Mouse (Mus musculus): ENCODE results near the gene Timm29. TPM values are rescaled to one million over a fixed set of nuclear protein-coding genes. Genes with fewer than 3 reads are reported as not detected.

The Timm29 gene
- total and polyA plus RNA-seq, 2 experiments from 2014 or later, result 23.2 to 44.6 TPM

- no peak overlapping the region for H3K9ac ChIP-seq (replicated peaks; ENCODE audit: low read depth, low read length)
- 67% methylated on average over 5 of the region's 5 CpGs for WGBS
- DNase-seq (ENCODE audit: low spot score) (no peak), ATAC-seq (ENCODE audit: insufficient read depth, low read depth) (no peak)
- H3K4me3 ChIP-seq (ENCODE audit: low read depth, low read length), result no peak overlapping the region
- H3K27ac ChIP-seq (ENCODE audit: low read depth), result peak overlapping the region; percentile 22; the same call in 1 of the 2 replicates
- no peak overlapping the region for H3K4me2 ChIP-seq (ENCODE audit: low read depth, low read length)
- no peaks in the 10 kb centered on the region for H3K36me3 ChIP-seq (replicated peaks; ENCODE audit: control insufficient read depth, insufficient read depth, low read length)
- H3K27me3 ChIP-seq (ENCODE audit: control insufficient read depth, insufficient read depth, low read length), result no peaks in the 10 kb centered on the region
- TF ChIP-seq EP300 (IDR thresholded peaks at IDR 0.05; ENCODE audit: low read depth) (no peak), CTCF (IDR thresholded peaks at IDR 0.05; ENCODE audit: low read depth) (no peak)
- no peaks in the 10 kb centered on the region for H3K4me1 ChIP-seq (ENCODE audit: control insufficient read depth, insufficient read depth)
- H3K9me3 ChIP-seq (replicated peaks; ENCODE audit: control insufficient read depth, low read length), result no peaks in the 10 kb centered on the region
Observed at GRCm38 (mm10) chr9:21627145-21627795, 34.7 kb downstream of the Timm29 start.

DNA sequence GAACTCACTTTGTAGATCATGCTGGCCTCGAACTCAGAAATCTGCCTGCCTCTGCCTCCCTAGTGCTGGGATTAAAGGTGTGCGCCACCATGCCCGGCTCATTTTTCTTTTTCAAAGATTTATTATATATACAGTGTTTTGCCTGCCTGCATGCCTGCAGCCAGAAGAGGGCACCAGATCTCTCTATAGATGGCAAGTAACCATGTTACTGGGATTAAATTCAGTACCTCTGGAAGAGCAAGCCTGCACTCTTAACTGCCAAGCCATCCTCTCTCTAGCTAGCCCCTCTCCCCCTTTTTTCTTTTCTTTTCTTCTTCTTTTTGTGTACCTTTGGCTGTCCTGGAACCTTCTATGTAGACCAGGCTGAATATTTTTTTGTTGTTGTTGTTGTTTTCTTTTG is 38.2 kb downstream of the Timm29 start:
- 66% methylated on average over 3 of the region's 3 CpGs for WGBS
- H3K4me2 ChIP-seq (ENCODE audit: low read depth, low read length), result no peak overlapping the region
- peaks cover 21% of the 10 kb centered on the region for H3K36me3 ChIP-seq (replicated peaks; ENCODE audit: control insufficient read depth, insufficient read depth, low read length)
- DNase-seq (ENCODE audit: low spot score) (peak; percentile 67), ATAC-seq (ENCODE audit: insufficient read depth, low read depth) (peak; percentile 44; the same call in 1 of the 2 replicates)
- no peak overlapping the region for H3K4me3 ChIP-seq (ENCODE audit: low read depth, low read length)
- H3K9me3 ChIP-seq (replicated peaks; ENCODE audit: control insufficient read depth, low read length), result no peaks in the 10 kb centered on the region
- no peak overlapping the region for H3K27ac ChIP-seq (ENCODE audit: low read depth)
- H3K4me1 ChIP-seq (ENCODE audit: control insufficient read depth, insufficient read depth), result no peaks in the 10 kb centered on the region
- peak; percentile 72 for TF ChIP-seq CTCF (IDR thresholded peaks at IDR 0.05; ENCODE audit: low read depth)
- no peak for TF ChIP-seq EP300 (IDR thresholded peaks at IDR 0.05; ENCODE audit: low read depth)
- H3K27me3 ChIP-seq (ENCODE audit: control insufficient read depth, insufficient read depth, low read length), result no peaks in the 10 kb centered on the region
- H3K9ac ChIP-seq (replicated peaks; ENCODE audit: low read depth, low read length), result no peak overlapping the region

DNA sequence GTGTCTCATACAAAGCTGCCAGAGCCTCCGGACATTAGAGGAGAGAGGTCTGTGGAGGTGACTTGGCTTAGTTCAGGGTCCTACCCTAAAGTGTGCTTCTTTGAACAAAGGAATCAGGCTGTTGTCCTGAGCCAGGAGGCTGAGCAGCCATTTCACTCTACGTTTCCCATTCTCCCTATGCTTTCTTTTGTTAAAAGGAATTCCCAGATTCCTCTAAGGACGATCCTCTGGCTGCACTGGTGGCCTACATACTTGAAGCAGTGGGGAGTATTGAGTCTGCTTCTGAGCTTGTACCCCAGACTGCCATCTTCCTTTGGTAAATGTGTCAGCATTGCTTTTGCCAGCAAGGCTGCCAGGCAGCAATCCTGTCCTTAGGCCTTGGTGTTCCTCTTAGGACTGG is 40.6 kb downstream of the Timm29 start:
- TF ChIP-seq CTCF (IDR thresholded peaks at IDR 0.05; ENCODE audit: low read depth), result no peak
- no peak for TF ChIP-seq EP300 (IDR thresholded peaks at IDR 0.05; ENCODE audit: low read depth)
- Histone ChIP-seq H3K36me3 (replicated peaks; ENCODE audit: control insufficient read depth, insufficient read depth, low read length) (peaks cover 45% of the 10 kb centered on the region), H3K9ac (replicated peaks; ENCODE audit: low read depth, low read length) (no peak overlapping the region), H3K27ac (ENCODE audit: low read depth) (no peak overlapping the region), H3K4me2 (ENCODE audit: low read depth, low read length) (no peak overlapping the region), H3K4me3 (ENCODE audit: low read depth, low read length) (no peak overlapping the region), H3K9me3 (replicated peaks; ENCODE audit: control insufficient read depth, low read length) (no peaks in the 10 kb centered on the region), H3K27me3 (ENCODE audit: control insufficient read depth, insufficient read depth, low read length) (no peaks in the 10 kb centered on the region), H3K4me1 (ENCODE audit: control insufficient read depth, insufficient read depth) (no peaks in the 10 kb centered on the region)
- DNase-seq (ENCODE audit: low spot score), result no peak
- no peak for ATAC-seq (ENCODE audit: insufficient read depth, low read depth)
- WGBS, result 72% methylated on average over 3 of the region's 3 CpGs

DNA sequence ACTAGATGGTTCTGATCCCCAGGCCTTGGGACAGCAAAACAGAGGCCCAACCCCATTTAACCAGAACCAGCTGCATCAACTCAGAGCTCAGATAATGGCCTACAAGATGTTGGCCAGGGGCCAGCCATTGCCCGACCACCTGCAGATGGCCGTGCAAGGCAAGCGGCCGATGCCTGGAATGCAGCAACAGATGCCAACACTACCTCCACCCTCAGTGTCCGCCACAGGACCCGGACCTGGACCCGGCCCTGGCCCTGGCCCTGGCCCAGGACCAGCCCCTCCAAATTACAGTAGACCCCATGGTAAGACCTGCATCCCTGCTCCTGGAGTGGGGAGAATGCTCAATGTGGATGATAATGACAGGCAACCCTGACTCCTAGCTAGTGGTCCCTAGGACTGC is 43.1 kb downstream of the Timm29 start:
- DNase-seq (ENCODE audit: low spot score) (no peak), ATAC-seq (ENCODE audit: insufficient read depth, low read depth) (no peak)
- H3K9me3 ChIP-seq (replicated peaks; ENCODE audit: control insufficient read depth, low read length), result no peaks in the 10 kb centered on the region
- H3K27me3 ChIP-seq (ENCODE audit: control insufficient read depth, insufficient read depth, low read length), result no peaks in the 10 kb centered on the region
- H3K27ac ChIP-seq (ENCODE audit: low read depth), result no peak overlapping the region
- TF ChIP-seq CTCF (IDR thresholded peaks at IDR 0.05; ENCODE audit: low read depth) (no peak), EP300 (IDR thresholded peaks at IDR 0.05; ENCODE audit: low read depth) (no peak)
- no peak overlapping the region for H3K4me2 ChIP-seq (ENCODE audit: low read depth, low read length)
- H3K36me3 ChIP-seq (replicated peaks; ENCODE audit: control insufficient read depth, insufficient read depth, low read length), result peaks cover 70% of the 10 kb centered on the region
- no peak overlapping the region for H3K4me3 ChIP-seq (ENCODE audit: low read depth, low read length)
- 23% methylated on average over 7 of the region's 7 CpGs for WGBS
- H3K4me1 ChIP-seq (ENCODE audit: control insufficient read depth, insufficient read depth), result no peaks in the 10 kb centered on the region
- H3K9ac ChIP-seq (replicated peaks; ENCODE audit: low read depth, low read length), result no peak overlapping the region

DNA sequence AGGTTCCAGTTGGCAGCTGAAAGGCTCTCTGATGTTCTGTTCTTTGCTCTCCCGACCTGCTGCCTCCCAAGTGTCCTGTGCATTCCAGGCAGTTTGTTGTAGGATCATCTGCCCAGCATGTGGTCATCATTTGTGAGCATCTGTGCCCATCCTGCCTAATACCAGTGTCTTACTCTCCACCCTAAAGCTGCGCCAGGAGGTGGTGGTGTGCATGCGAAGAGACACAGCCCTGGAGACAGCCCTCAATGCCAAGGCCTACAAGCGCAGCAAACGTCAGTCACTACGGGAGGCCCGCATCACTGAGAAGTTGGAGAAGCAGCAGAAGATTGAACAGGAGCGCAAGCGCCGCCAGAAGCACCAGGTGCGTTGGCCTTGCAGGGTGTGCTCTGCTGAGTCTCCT is 46.5 kb downstream of the Timm29 start:
- Histone ChIP-seq H3K27me3 (ENCODE audit: control insufficient read depth, insufficient read depth, low read length) (no peaks in the 10 kb centered on the region), H3K4me2 (ENCODE audit: low read depth, low read length) (no peak overlapping the region)

More for the DNA sequence above, 46.5 kb downstream of the Timm29 start:
- WGBS, result 96% methylated on average over 11 of the region's 11 CpGs
- Histone ChIP-seq H3K36me3 (replicated peaks; ENCODE audit: control insufficient read depth, insufficient read depth, low read length) (peaks cover 90% of the 10 kb centered on the region), H3K9ac (replicated peaks; ENCODE audit: low read depth, low read length) (no peak overlapping the region), H3K27ac (ENCODE audit: low read depth) (no peak overlapping the region), H3K9me3 (replicated peaks; ENCODE audit: control insufficient read depth, low read length) (no peaks in the 10 kb centered on the region), H3K4me3 (ENCODE audit: low read depth, low read length) (no peak overlapping the region), H3K4me1 (ENCODE audit: control insufficient read depth, insufficient read depth) (no peaks in the 10 kb centered on the region)
- ATAC-seq (ENCODE audit: insufficient read depth, low read depth) (no peak), DNase-seq (ENCODE audit: low spot score) (no peak)
- TF ChIP-seq CTCF (IDR thresholded peaks at IDR 0.05; ENCODE audit: low read depth), result no peak
- no peak for TF ChIP-seq EP300 (IDR thresholded peaks at IDR 0.05; ENCODE audit: low read depth)

MicroRNAs encoded within 50 kb of the gene (microRNA counts, 519-probe panel; counts per million panel counts)
- microRNA mmu-miR-1946b, result not detected

Small RNA genes within 50 kb of the gene (microRNA-seq; reads per million reads assigned to microRNA genes)
- not detected for gene Mir1946b

Other genes with a start within 250 kb of the Timm29 start
- 34.7 and 37.3 TPM in 2 replicates for gene Ilf3, start 224.9 kb upstream of the Timm29 start, total RNA-seq (2014; rRNA removed; ENCODE audit: low replicate concordance)
- gene Ilf3, start 224.9 kb upstream of the Timm29 start, polyA plus RNA-seq (2015; fragmentation: Nextera tagmentation; extraction: Ambion mirVana), result 53.6 and 58.4 TPM in 2 replicates
- 34.3 and 39.7 TPM in 2 replicates for gene Qtrt1, start 180.9 kb upstream of the Timm29 start, total RNA-seq (2014; rRNA removed; ENCODE audit: low replicate concordance)
- gene Qtrt1, start 180.9 kb upstream of the Timm29 start, polyA plus RNA-seq (2015; fragmentation: Nextera tagmentation; extraction: Ambion mirVana), result 15.5 and 15.6 TPM in 2 replicates
- 78.3 and 95.8 TPM in 2 replicates for gene Dnm2, start 167.8 kb upstream of the Timm29 start, total RNA-seq (2014; rRNA removed; ENCODE audit: low replicate concordance)
- gene Dnm2, start 167.8 kb upstream of the Timm29 start, polyA plus RNA-seq (2015; fragmentation: Nextera tagmentation; extraction: Ambion mirVana), result 56.8 and 61.1 TPM in 2 replicates
- 70.5 and 99.3 TPM in 2 replicates for gene Tmed1, start 82.5 kb upstream of the Timm29 start, total RNA-seq (2014; rRNA removed; ENCODE audit: low replicate concordance)
- gene Tmed1, start 82.5 kb upstream of the Timm29 start, polyA plus RNA-seq (2015; fragmentation: Nextera tagmentation; extraction: Ambion mirVana), result 83.7 and 89.1 TPM in 2 replicates
- gene AB124611, start 66.5 kb upstream of the Timm29 start, total RNA-seq (2014; rRNA removed; ENCODE audit: low replicate concordance), result 0.15 and 3.3 TPM in 2 replicates
- gene AB124611, start 66.5 kb upstream of the Timm29 start, polyA plus RNA-seq (2015; fragmentation: Nextera tagmentation; extraction: Ambion mirVana), result 1.00 and 1.6 TPM in 2 replicates
- gene Carm1, start 45.8 kb upstream of the Timm29 start, total RNA-seq (2014; rRNA removed; ENCODE audit: low replicate concordance), result 49.5 and 78.3 TPM in 2 replicates
- gene Carm1, start 45.8 kb upstream of the Timm29 start, polyA plus RNA-seq (2015; fragmentation: Nextera tagmentation; extraction: Ambion mirVana), result 11.3 and 12.7 TPM in 2 replicates
- 12.3 and 17.6 TPM in 2 replicates for gene Yipf2, start 106 bp downstream of the Timm29 start, total RNA-seq (2014; rRNA removed; ENCODE audit: low replicate concordance)
- gene Yipf2, start 106 bp downstream of the Timm29 start, polyA plus RNA-seq (2015; fragmentation: Nextera tagmentation; extraction: Ambion mirVana), result 9.1 and 11.9 TPM in 2 replicates
- gene Smarca4, start 23.4 kb downstream of the Timm29 start, total RNA-seq (2014; rRNA removed; ENCODE audit: low replicate concordance), result 55.9 and 66.0 TPM in 2 replicates
- 22.2 and 22.9 TPM in 2 replicates for gene Smarca4, start 23.4 kb downstream of the Timm29 start, polyA plus RNA-seq (2015; fragmentation: Nextera tagmentation; extraction: Ambion mirVana)
- gene Ldlr, start 130.8 kb downstream of the Timm29 start, total RNA-seq (2014; rRNA removed; ENCODE audit: low replicate concordance), result 36.8 and 42.9 TPM in 2 replicates
- 8.0 and 10.9 TPM in 2 replicates for gene Ldlr, start 130.8 kb downstream of the Timm29 start, polyA plus RNA-seq (2015; fragmentation: Nextera tagmentation; extraction: Ambion mirVana)
- 22.3 and 76.0 TPM in 2 replicates for gene Spc24, start 167.6 kb downstream of the Timm29 start, total RNA-seq (2014; rRNA removed; ENCODE audit: low replicate concordance)
- gene Spc24, start 167.6 kb downstream of the Timm29 start, polyA plus RNA-seq (2015; fragmentation: Nextera tagmentation; extraction: Ambion mirVana), result 35.2 and 40.3 TPM in 2 replicates
- 78.5 and 92.4 TPM in 2 replicates for gene Kank2, start 206.0 kb downstream of the Timm29 start, total RNA-seq (2014; rRNA removed; ENCODE audit: low replicate concordance)
- gene Kank2, start 206.0 kb downstream of the Timm29 start, polyA plus RNA-seq (2015; fragmentation: Nextera tagmentation; extraction: Ambion mirVana), result 10.3 and 10.9 TPM in 2 replicates
- not detected in 2 replicates for gene Angptl8, start 242.8 kb downstream of the Timm29 start, total RNA-seq (2014; rRNA removed; ENCODE audit: low replicate concordance)
- gene Angptl8, start 242.8 kb downstream of the Timm29 start, polyA plus RNA-seq (2015; fragmentation: Nextera tagmentation; extraction: Ambion mirVana), result 0.55 and 0.69 TPM in 2 replicates

Measured in heart, postnatal 0 days (tissue).